ENCODE assay signal across 18 mouse cellular contexts in the genomic region with DNA sequence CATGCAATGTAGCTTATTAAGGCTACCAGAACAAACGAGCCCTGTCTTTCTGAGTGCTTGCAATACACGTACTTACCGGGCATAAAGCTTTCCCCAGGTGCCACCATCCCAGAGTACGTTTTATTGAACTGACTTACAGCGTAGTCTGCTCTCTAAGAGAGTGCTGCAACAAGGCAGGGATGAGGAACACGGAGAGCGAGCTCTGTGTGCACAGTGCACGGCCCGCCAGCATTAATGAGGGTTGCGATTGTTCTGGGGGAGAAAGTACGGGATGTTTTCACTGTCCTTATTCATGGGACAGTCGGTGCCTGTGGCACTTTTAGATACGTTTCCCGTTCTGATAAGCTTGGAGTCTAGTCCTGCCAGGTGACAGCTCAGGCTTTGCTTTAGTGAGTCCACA.
A peak's percentile ranks its signal among the peaks of the same experiment; 100 is the strongest.
DNase-seq lines count a peak whose midpoint lies in the region; ATAC-seq and TF ChIP-seq lines count a peak whose summit lies in the region.
"Had no signal": no experiment of that assay in that cellular context is flagged by ENCODE, and none has a peak within 500 bp of the region (broad histone marks: within the 10 kb centered on the region; RNA-seq: fewer than 3 reads in every experiment).

No protein-coding gene starts in this region.

- no peaks in the 10 kb centered on the region for H3K27me3 ChIP-seq in hindbrain, postnatal 0 days (ENCODE audit: insufficient read depth, low read length)
- no peaks in the 10 kb centered on the region for H3K27me3 ChIP-seq in hindbrain, embryonic 11.5 days (ENCODE audit: control insufficient read depth, insufficient read depth, low read length)
- H3K27me3 ChIP-seq in embryonic facial prominence, embryonic 13.5 days, result peaks cover 36% of the 10 kb centered on the region
- H3K27me3 ChIP-seq in limb, embryonic 15.5 days, result peaks cover 48% of the 10 kb centered on the region
- H3K27me3 ChIP-seq: megakaryocyte, embryonic 14.5 days had no signal

- peak overlapping the region; percentile 8; the same call in 1 of the 2 replicates for H3K4me2 ChIP-seq in hindbrain, postnatal 0 days (ENCODE audit: low read depth, low read length)
- H3K4me2 ChIP-seq in hindbrain, embryonic 11.5 days (replicated peaks; ENCODE audit: low read depth, low read length), result no peak overlapping the region
- no peak overlapping the region for H3K4me2 ChIP-seq in embryonic facial prominence, embryonic 13.5 days
- peak overlapping the region; percentile 30 for H3K4me2 ChIP-seq in limb, embryonic 15.5 days

- H3K27ac ChIP-seq in hindbrain, postnatal 0 days, result no peak overlapping the region
- no peak overlapping the region for H3K27ac ChIP-seq in hindbrain, embryonic 11.5 days (ENCODE audit: low read depth, low read length)
- H3K27ac ChIP-seq in embryonic facial prominence, embryonic 13.5 days, result peak overlapping the region; percentile 58
- no peak overlapping the region for H3K27ac ChIP-seq in limb, embryonic 15.5 days
- H3K27ac ChIP-seq: liver, embryonic 14.5 days had no signal

- H3K4me3 ChIP-seq in hindbrain, postnatal 0 days (ENCODE audit: low read length), result no peak overlapping the region
- no peak overlapping the region for H3K4me3 ChIP-seq in hindbrain, embryonic 11.5 days (ENCODE audit: low read depth, low read length)
- H3K4me3 ChIP-seq in embryonic facial prominence, embryonic 13.5 days, result no peak overlapping the region
- no peak overlapping the region for H3K4me3 ChIP-seq in limb, embryonic 15.5 days
- H3K4me3 ChIP-seq: megakaryocyte, embryonic 14.5 days had no signal

- no peak overlapping the region for H3K9ac ChIP-seq in hindbrain, postnatal 0 days (replicated peaks; ENCODE audit: low read length)
- H3K9ac ChIP-seq in hindbrain, embryonic 11.5 days (ENCODE audit: low read depth, low read length), result no peak overlapping the region
- H3K9ac ChIP-seq in embryonic facial prominence, embryonic 13.5 days, result no peak overlapping the region
- H3K9ac ChIP-seq in limb, embryonic 15.5 days, result no peak overlapping the region
- H3K9ac ChIP-seq: liver, embryonic 14.5 days had no signal

- ATAC-seq in frontal cortex, adult (ENCODE audit: low TSS enrichment), result 0 out of 2 replicates have a peak, but pooled peaks have one; percentile 28
- ATAC-seq in hindbrain, postnatal 0 days, result no peak
- ATAC-seq in hindbrain, embryonic 11.5 days (ENCODE audit: low FRiP score), result no peak
- ATAC-seq in embryonic facial prominence, embryonic 13.5 days (ENCODE audit: insufficient number of reproducible peaks, insufficient read depth, low FRiP score, low TSS enrichment, low read depth), result no peak
- no peak for ATAC-seq in limb, embryonic 15.5 days (ENCODE audit: insufficient number of reproducible peaks, low FRiP score, low TSS enrichment, low read depth)
- ATAC-seq: lung, postnatal 0 days had no signal

- WGBS in hindbrain, postnatal 0 days, result 63% methylated on average over 14 of the region's 14 CpGs
- WGBS in hindbrain, embryonic 11.5 days, result 85% methylated on average over 14 of the region's 14 CpGs
- WGBS in embryonic facial prominence, embryonic 13.5 days, result 49% methylated on average over 14 of the region's 14 CpGs
- 38% methylated on average over 14 of the region's 14 CpGs for WGBS in limb, embryonic 15.5 days

- no peaks in the 10 kb centered on the region for H3K36me3 ChIP-seq in hindbrain, postnatal 0 days (ENCODE audit: insufficient read depth, low read length)
- H3K36me3 ChIP-seq in hindbrain, embryonic 11.5 days (ENCODE audit: control insufficient read depth, insufficient read depth, low read length), result no peaks in the 10 kb centered on the region
- no peaks in the 10 kb centered on the region for H3K36me3 ChIP-seq in embryonic facial prominence, embryonic 13.5 days
- H3K36me3 ChIP-seq in limb, embryonic 15.5 days, result no peaks in the 10 kb centered on the region

- no peak for TF ChIP-seq CTCF in hindbrain, postnatal 0 days (IDR thresholded peaks at IDR 0.05; ENCODE audit: low read depth)

- DNase-seq in frontal cortex, adult 2 months (ENCODE audit: extremely low spot score in 1 of 2, low spot score in 1 of 2), result no peak
- peak; percentile 32 for DNase-seq in hindbrain, postnatal 0 days (ENCODE audit: low spot score)
- DNase-seq in hindbrain, embryonic 11.5 days (ENCODE audit: low spot score), result no peak
- DNase-seq in cerebellum, adult 11 months, result no peak
- no peak for DNase-seq in urinary bladder, postnatal 10 days (ENCODE audit: low spot score)
- DNase-seq: B cell, adult 2 months; cerebellum, adult 11-12 months; cerebellum, postnatal 36 days; kidney, adult 2 months; kidney, postnatal 36 days; right cerebral cortex, postnatal 14 days; thymus, postnatal 4 days had no signal

- no peaks in the 10 kb centered on the region for H3K4me1 ChIP-seq in hindbrain, postnatal 0 days (ENCODE audit: insufficient read depth, low read length)
- H3K4me1 ChIP-seq in hindbrain, embryonic 11.5 days (replicated peaks; ENCODE audit: control insufficient read depth, insufficient read depth, low read length), result no peaks in the 10 kb centered on the region
- peaks cover 26% of the 10 kb centered on the region for H3K4me1 ChIP-seq in embryonic facial prominence, embryonic 13.5 days
- H3K4me1 ChIP-seq in limb, embryonic 15.5 days, result peaks cover 19% of the 10 kb centered on the region
- H3K4me1 ChIP-seq: megakaryocyte, embryonic 14.5 days had no signal

- no peaks in the 10 kb centered on the region for H3K9me3 ChIP-seq in hindbrain, postnatal 0 days (ENCODE audit: low read length)
- no peaks in the 10 kb centered on the region for H3K9me3 ChIP-seq in hindbrain, embryonic 11.5 days (ENCODE audit: control insufficient read depth, low read length)
- no peaks in the 10 kb centered on the region for H3K9me3 ChIP-seq in embryonic facial prominence, embryonic 13.5 days
- H3K9me3 ChIP-seq in limb, embryonic 15.5 days, result no peaks in the 10 kb centered on the region

Comparison
In these comparisons a context has a peak if more than half of its experiments do, and no peak if none do; other contexts are left out.
1. H3K4me2 ChIP-seq: peak in hindbrain, postnatal 0 days (single experiment) and limb, embryonic 15.5 days (single experiment); none in hindbrain, embryonic 11.5 days (single experiment) and embryonic facial prominence, embryonic 13.5 days (single experiment).